Mouse (Mus musculus) cerebral cortex, adult 2 months (tissue): Measurements from ENCODE around the gene Macrod1.

Experiments used
- WGBS: fragments of 180-500 bp; shearing (Covaris S2); methylation state at CpG from one replicate; pipeline ENCODE4 v1.1.7; 2018; 5-methylcytosine and 5-hydroxymethylcytosine counted together

Gene Macrod1

GRCm38 (mm10) chr19:7236742-7237141, 180.1 kb downstream of the Macrod1 start:
- 85% methylated on average over 4 of the region's 4 CpGs for WGBS

- WGBS = 55% methylated on average over 3 of the region's 3 CpGs
Observed at GRCm38 (mm10) chr19:7239574-7239973, 183.0 kb downstream of the Macrod1 start.

GRCm38 (mm10) chr19:7240291-7240690, 183.7 kb downstream of the Macrod1 start:
- WGBS = 2% methylated on average over 13 of the region's 13 CpGs

- WGBS = under 1% methylated on average over 80 of the region's 80 CpGs
Observed at GRCm38 (mm10) chr19:7240782-7241690, 184.4 kb downstream of the Macrod1 start, which contains the start of gene Naa40. Naa40 (minus strand) TSS chr19:7241183.

- 82% methylated on average over 3 of the region's 3 CpGs for WGBS
Observed at GRCm38 (mm10) chr19:7246021-7246420, 189.4 kb downstream of the Macrod1 start.
